Mouse (Mus musculus): Measurements from ENCODE around the gene Ptcd2. TPM values are rescaled to one million over a fixed set of nuclear protein-coding genes. Genes with fewer than 3 reads are reported as not detected.
"Not testable (repeated sequence)": the region's sequence is repeated elsewhere in the genome, so short reads cannot be mapped to it uniquely, and the experiment has no call there.

The Ptcd2 gene
- polyA plus RNA-seq, 1 experiment from 2014 or later = 59.1 TPM

- H3K27ac ChIP-seq (ENCODE audit: low read depth, low read length) = no peak overlapping the region
- peaks cover 8% of the 10 kb centered on the region; the same call in 1 of the 2 replicates for H3K4me1 ChIP-seq (ENCODE audit: control insufficient read depth, insufficient read depth, low read length)
- no peaks in the 10 kb centered on the region for H3K9me3 ChIP-seq (ENCODE audit: control insufficient read depth, low read length)
- H3K9ac ChIP-seq (ENCODE audit: low read depth, low read length) = no peak overlapping the region
- H3K4me2 ChIP-seq (replicated peaks; ENCODE audit: low read depth, low read length) = no peak overlapping the region
- no peaks in the 10 kb centered on the region for H3K27me3 ChIP-seq (ENCODE audit: control insufficient read depth, insufficient read depth, low read length)
- no peak overlapping the region for H3K4me3 ChIP-seq (ENCODE audit: low read length)
- no peak for ATAC-seq (ENCODE audit: low FRiP score, low TSS enrichment)
- H3K36me3 ChIP-seq (ENCODE audit: control insufficient read depth, insufficient read depth, low read length) = peaks cover 17% of the 10 kb centered on the region; the same call in 1 of the 2 replicates
- 43% methylated on average over 8 of the region's 8 CpGs for WGBS
These were observed 6.7 kb upstream of the Ptcd2 start for GRCm38 (mm10) chr13:99351186-99351585.

- peaks cover 15% of the 10 kb centered on the region; the same call in 1 of the 2 replicates for H3K36me3 ChIP-seq (ENCODE audit: control insufficient read depth, insufficient read depth, low read length)
- H3K9ac ChIP-seq (ENCODE audit: low read depth, low read length) = no peak overlapping the region
- H3K4me1 ChIP-seq (ENCODE audit: control insufficient read depth, insufficient read depth, low read length) = peaks cover 5% of the 10 kb centered on the region
- WGBS = 88% methylated on average over 6 of the region's 6 CpGs
- ATAC-seq (ENCODE audit: low FRiP score, low TSS enrichment) = no peak
- H3K4me3 ChIP-seq (ENCODE audit: low read length) = no peak overlapping the region
- H3K9me3 ChIP-seq (ENCODE audit: control insufficient read depth, low read length) = no peaks in the 10 kb centered on the region
- H3K27ac ChIP-seq (ENCODE audit: low read depth, low read length) = no peak overlapping the region
- no peaks in the 10 kb centered on the region for H3K27me3 ChIP-seq (ENCODE audit: control insufficient read depth, insufficient read depth, low read length)
- H3K4me2 ChIP-seq (replicated peaks; ENCODE audit: low read depth, low read length) = no peak overlapping the region
These were observed 5.5 kb upstream of the Ptcd2 start for GRCm38 (mm10) chr13:99350009-99350408.

GRCm38 (mm10) chr13:99343876-99344598, 468 bp downstream of the Ptcd2 start:
- H3K27ac ChIP-seq (ENCODE audit: low read depth, low read length) = peak overlapping the region; percentile 81
- H3K27me3 ChIP-seq (ENCODE audit: control insufficient read depth, insufficient read depth, low read length) = no peaks in the 10 kb centered on the region
- H3K9ac ChIP-seq (ENCODE audit: low read depth, low read length) = peak overlapping the region; percentile 85
- H3K36me3 ChIP-seq (ENCODE audit: control insufficient read depth, insufficient read depth, low read length) = peaks cover 38% of the 10 kb centered on the region
- H3K9me3 ChIP-seq (ENCODE audit: control insufficient read depth, low read length) = no peaks in the 10 kb centered on the region
- peaks cover 12% of the 10 kb centered on the region; the same call in 1 of the 2 replicates for H3K4me1 ChIP-seq (ENCODE audit: control insufficient read depth, insufficient read depth, low read length)
- 3% methylated on average over 27 of the region's 30 CpGs for WGBS
- peak; percentile 76; the same call in 1 of the 2 replicates for ATAC-seq (ENCODE audit: low FRiP score, low TSS enrichment)
- H3K4me2 ChIP-seq (replicated peaks; ENCODE audit: low read depth, low read length) = peak overlapping the region; percentile 74
- H3K4me3 ChIP-seq (ENCODE audit: low read length) = peak overlapping the region; percentile 94

- Histone ChIP-seq H3K9ac (ENCODE audit: low read depth, low read length) (no peak overlapping the region), H3K36me3 (ENCODE audit: control insufficient read depth, insufficient read depth, low read length) (peaks cover 49% of the 10 kb centered on the region), H3K27ac (ENCODE audit: low read depth, low read length) (no peak overlapping the region), H3K27me3 (ENCODE audit: control insufficient read depth, insufficient read depth, low read length) (no peaks in the 10 kb centered on the region), H3K4me3 (ENCODE audit: low read length) (no peak overlapping the region), H3K4me2 (replicated peaks; ENCODE audit: low read depth, low read length) (no peak overlapping the region), H3K9me3 (ENCODE audit: control insufficient read depth, low read length) (no peaks in the 10 kb centered on the region), H3K4me1 (ENCODE audit: control insufficient read depth, insufficient read depth, low read length) (peaks cover 12% of the 10 kb centered on the region; the same call in 1 of the 2 replicates)
- no peak for ATAC-seq (ENCODE audit: low FRiP score, low TSS enrichment)
- 96% methylated on average over 6 of the region's 6 CpGs for WGBS
These were observed 3.0 kb downstream of the Ptcd2 start for GRCm38 (mm10) chr13:99341504-99341903.

- Histone ChIP-seq H3K9me3 (ENCODE audit: control insufficient read depth, low read length) (no peaks in the 10 kb centered on the region), H3K4me2 (replicated peaks; ENCODE audit: low read depth, low read length) (no peak overlapping the region), H3K36me3 (ENCODE audit: control insufficient read depth, insufficient read depth, low read length) (peaks cover 81% of the 10 kb centered on the region), H3K27me3 (ENCODE audit: control insufficient read depth, insufficient read depth, low read length) (no peaks in the 10 kb centered on the region), H3K27ac (ENCODE audit: low read depth, low read length) (no peak overlapping the region), H3K9ac (ENCODE audit: low read depth, low read length) (no peak overlapping the region), H3K4me3 (ENCODE audit: low read length) (no peak overlapping the region), H3K4me1 (ENCODE audit: control insufficient read depth, insufficient read depth, low read length) (no peaks in the 10 kb centered on the region)
- WGBS = 77% methylated on average over 6 of the region's 6 CpGs
- ATAC-seq (ENCODE audit: low FRiP score, low TSS enrichment) = no peak
These were observed 7.0 kb downstream of the Ptcd2 start for GRCm38 (mm10) chr13:99337510-99337909.

- WGBS = 79% methylated on average over 4 of the region's 4 CpGs
- Histone ChIP-seq H3K9ac (ENCODE audit: low read depth, low read length) (no peak overlapping the region), H3K4me3 (ENCODE audit: low read length) (no peak overlapping the region), H3K27me3 (ENCODE audit: control insufficient read depth, insufficient read depth, low read length) (no peaks in the 10 kb centered on the region), H3K36me3 (ENCODE audit: control insufficient read depth, insufficient read depth, low read length) (peaks cover 87% of the 10 kb centered on the region), H3K9me3 (ENCODE audit: control insufficient read depth, low read length) (no peaks in the 10 kb centered on the region), H3K27ac (ENCODE audit: low read depth, low read length) (no peak overlapping the region), H3K4me2 (replicated peaks; ENCODE audit: low read depth, low read length) (no peak overlapping the region), H3K4me1 (ENCODE audit: control insufficient read depth, insufficient read depth, low read length) (no peaks in the 10 kb centered on the region)
- no peak for ATAC-seq (ENCODE audit: low FRiP score, low TSS enrichment)
These were observed 13.2 kb downstream of the Ptcd2 start for GRCm38 (mm10) chr13:99331255-99331654.

- not testable (repeated sequence) for H3K4me1 ChIP-seq (ENCODE audit: control insufficient read depth, insufficient read depth, low read length); H3K27me3 ChIP-seq (ENCODE audit: control insufficient read depth, insufficient read depth, low read length); H3K9ac ChIP-seq (ENCODE audit: low read depth, low read length); H3K4me3 ChIP-seq (ENCODE audit: low read length); ATAC-seq (ENCODE audit: low FRiP score, low TSS enrichment); H3K27ac ChIP-seq (ENCODE audit: low read depth, low read length); H3K4me2 ChIP-seq (replicated peaks; ENCODE audit: low read depth, low read length); H3K9me3 ChIP-seq (ENCODE audit: control insufficient read depth, low read length)
- H3K36me3 ChIP-seq (ENCODE audit: control insufficient read depth, insufficient read depth, low read length) = peaks cover 74% of the 10 kb centered on the region
- 93% methylated on average over 8 of the region's 8 CpGs for WGBS
These were observed 20.2 kb downstream of the Ptcd2 start for GRCm38 (mm10) chr13:99324337-99324685.

- no peaks in the 10 kb centered on the region for H3K9me3 ChIP-seq (ENCODE audit: control insufficient read depth, low read length)
- H3K4me2 ChIP-seq (replicated peaks; ENCODE audit: low read depth, low read length) = no peak overlapping the region
- H3K36me3 ChIP-seq (ENCODE audit: control insufficient read depth, insufficient read depth, low read length) = peaks cover 73% of the 10 kb centered on the region
- no peak overlapping the region for H3K27ac ChIP-seq (ENCODE audit: low read depth, low read length)
- 84% methylated on average over 7 of the region's 7 CpGs for WGBS
- ATAC-seq (ENCODE audit: low FRiP score, low TSS enrichment) = no peak
- no peak overlapping the region for H3K9ac ChIP-seq (ENCODE audit: low read depth, low read length)
- no peak overlapping the region for H3K4me3 ChIP-seq (ENCODE audit: low read length)
- no peaks in the 10 kb centered on the region for H3K4me1 ChIP-seq (ENCODE audit: control insufficient read depth, insufficient read depth, low read length)
- no peaks in the 10 kb centered on the region for H3K27me3 ChIP-seq (ENCODE audit: control insufficient read depth, insufficient read depth, low read length)
These were observed 20.7 kb downstream of the Ptcd2 start for GRCm38 (mm10) chr13:99323632-99324336.

- H3K4me3 ChIP-seq (ENCODE audit: low read length); H3K9ac ChIP-seq (ENCODE audit: low read depth, low read length); H3K4me2 ChIP-seq (replicated peaks; ENCODE audit: low read depth, low read length); ATAC-seq (ENCODE audit: low FRiP score, low TSS enrichment); H3K9me3 ChIP-seq (ENCODE audit: control insufficient read depth, low read length); H3K27ac ChIP-seq (ENCODE audit: low read depth, low read length); H3K27me3 ChIP-seq (ENCODE audit: control insufficient read depth, insufficient read depth, low read length); H3K4me1 ChIP-seq (ENCODE audit: control insufficient read depth, insufficient read depth, low read length): not testable (repeated sequence)
- WGBS = 95% methylated on average over 11 of the region's 13 CpGs
- H3K36me3 ChIP-seq (ENCODE audit: control insufficient read depth, insufficient read depth, low read length) = peaks cover 68% of the 10 kb centered on the region
These were observed 21.6 kb downstream of the Ptcd2 start for GRCm38 (mm10) chr13:99322915-99323314.

Measured in kidney, embryonic 14.5 days (tissue).